Mouse (Mus musculus) embryonic fibroblast, embryonic 13.5 days (primary cell): Measurements from ENCODE around the gene Krtap19-2.

Experiments used
- CTCF ChIP-seq: IDR thresholded peaks from 2 replicates; pipeline ENCODE4 v1.5.1; 2011; ENCODE audit warnings: mild to moderate bottlenecking, control low read depth, low read length, moderate library complexity, borderline replicate concordance; ENCODE audit not compliant: insufficient read depth
- POLR2A ChIP-seq: IDR thresholded peaks from 2 replicates; pipeline ENCODE4 v1.6.1; 2011; ENCODE audit warnings: low read depth, mild to moderate bottlenecking, control low read depth, low read length, moderate library complexity

- no peak for TF ChIP-seq CTCF
- TF ChIP-seq POLR2A = no peak
Observed at GRCm38 (mm10) chr16:88877938-88878337, 3.9 kb upstream of the Krtap19-2 start, which contains the start of gene Krtap19-3.
